Mouse (Mus musculus) CD4-positive helper T cell, adult 2 months (primary cell): Measurements from ENCODE around the gene Lipt2.

Experiments
- DNase-seq: peaks from one replicate; pipeline ENCODE4 v3.0.0-alpha.2; 2012; ENCODE audit warnings: low read depth, missing footprints, low spot score

Gene Lipt2

DNA sequence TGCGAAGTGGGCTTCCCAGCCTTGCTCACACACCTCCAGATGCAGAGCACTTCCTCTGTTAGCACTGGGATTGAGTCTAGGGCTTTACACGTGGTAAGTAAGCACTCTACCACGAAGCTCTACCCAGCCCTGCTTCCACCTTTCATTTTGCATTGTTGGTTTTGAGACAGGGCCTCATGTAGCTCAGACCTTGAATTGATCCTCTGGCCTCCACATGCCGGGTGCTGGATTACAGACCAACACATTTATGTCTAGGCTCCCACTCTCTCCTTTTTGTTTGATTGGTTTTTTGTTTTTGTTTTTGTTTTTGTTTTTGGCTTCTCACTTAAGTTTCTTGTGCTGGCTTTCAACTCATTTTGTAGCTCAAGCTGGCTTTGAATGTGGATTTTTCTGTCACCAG is 11.7 kb downstream of the Lipt2 start:
- DNase-seq: no peak

DNA sequence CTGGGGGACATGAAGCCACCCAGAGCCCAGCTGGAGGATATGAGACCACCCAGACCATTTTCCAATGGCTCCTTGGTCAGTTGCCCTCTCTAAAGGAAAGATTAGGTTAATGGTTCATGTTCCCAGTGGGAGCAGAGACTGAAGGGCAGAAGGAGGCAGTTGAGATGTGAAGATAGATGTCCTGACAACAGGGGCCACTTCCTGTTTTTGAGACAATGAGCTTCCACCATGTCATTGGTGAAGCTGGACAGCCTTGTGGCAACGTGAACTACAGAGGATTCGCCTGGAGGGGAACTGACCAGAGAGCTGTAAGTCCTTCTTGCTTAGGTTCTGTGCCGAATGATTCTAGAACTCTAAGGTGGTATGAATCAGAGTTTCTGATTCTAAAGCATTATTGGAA is 17.2 kb downstream of the Lipt2 start, which contains the start of gene Kcne3:
TSS of gene Kcne3 (plus strand) at position 234 of the 400 bp plus-strand sequence.
- DNase-seq: no peak

- peak; percentile 17 for DNase-seq
These were observed 19.2 kb downstream of the Lipt2 start for GRCm38 (mm10) chr7:100178016-100178890.

DNA sequence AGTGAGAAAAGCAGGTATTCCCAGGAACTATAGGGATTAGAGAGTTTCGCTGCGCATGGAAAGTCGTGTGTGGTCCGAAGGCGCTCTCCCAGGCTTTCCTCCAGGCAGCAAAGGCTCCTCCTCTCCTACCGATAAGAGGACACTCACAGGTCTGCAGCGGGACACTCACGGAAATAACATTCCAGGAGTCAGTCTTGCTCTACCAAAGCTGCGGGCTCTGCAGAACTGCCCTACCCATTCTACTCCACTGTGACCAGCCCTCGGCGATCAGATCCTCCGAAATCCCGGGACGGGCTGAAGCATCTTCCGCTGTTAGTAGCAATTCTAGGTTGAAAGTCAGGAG is 19.8 kb downstream of the Lipt2 start:
- DNase-seq: no peak

GRCm38 (mm10) chr7:100179394-100179793 is 20.3 kb downstream of the Lipt2 start:
- DNase-seq: no peak

DNA sequence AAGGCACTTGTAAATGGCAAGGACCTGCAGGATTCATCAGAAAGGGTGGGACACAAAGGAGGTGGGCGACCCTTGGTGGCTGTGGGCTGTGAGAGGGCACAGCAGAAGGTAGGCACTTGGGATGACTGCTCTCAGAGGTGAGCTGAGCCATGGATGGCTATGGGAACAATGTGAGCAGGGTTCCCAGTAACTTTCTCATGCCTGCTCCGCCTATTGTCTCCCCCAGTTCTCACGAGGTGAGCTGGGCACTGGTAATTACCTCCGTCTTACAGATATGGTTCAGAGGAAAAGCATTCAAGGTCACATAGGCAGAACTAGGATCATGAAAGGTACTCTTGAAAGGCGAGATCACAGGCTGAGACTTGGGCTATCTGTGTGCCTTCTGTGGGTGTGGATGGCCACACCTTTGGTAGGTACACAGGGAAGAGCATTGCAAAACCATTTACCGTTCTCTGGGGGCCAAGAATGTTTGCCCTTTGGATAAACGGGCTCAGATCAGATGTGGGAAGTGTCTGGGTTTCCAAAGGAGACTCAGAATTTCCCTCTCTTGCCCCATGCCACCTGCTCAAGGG is 20.8 kb downstream of the Lipt2 start:
- no peak for DNase-seq

DNA sequence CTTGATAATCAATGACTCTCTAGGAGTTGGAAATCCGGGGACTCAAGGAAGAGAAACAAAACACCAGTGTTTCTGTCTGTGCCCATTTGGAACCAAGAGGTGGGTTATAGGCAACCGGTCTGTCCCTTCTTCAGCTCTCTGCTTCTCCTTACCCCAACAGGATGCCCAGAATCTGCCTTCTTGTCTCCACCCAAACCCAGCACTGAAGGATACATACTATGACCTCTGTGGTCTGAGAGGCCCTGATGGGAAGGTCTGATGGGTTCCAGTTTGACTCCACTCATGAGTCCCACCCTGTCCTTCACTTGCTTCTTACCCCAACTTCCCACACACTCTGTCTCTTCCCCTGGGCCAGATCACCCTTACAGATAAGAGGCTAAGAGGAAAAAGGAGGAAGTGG is 22.1 kb downstream of the Lipt2 start:
- no peak for DNase-seq

GRCm38 (mm10) chr7:100181614-100182013 is 22.5 kb downstream of the Lipt2 start:
- no peak for DNase-seq

- no peak for DNase-seq
These were observed 23.3 kb downstream of the Lipt2 start for GRCm38 (mm10) chr7:100182388-100182787.

GRCm38 (mm10) chr7:100187601-100188000 is 28.5 kb downstream of the Lipt2 start:
- peak; percentile 12 for DNase-seq

DNA sequence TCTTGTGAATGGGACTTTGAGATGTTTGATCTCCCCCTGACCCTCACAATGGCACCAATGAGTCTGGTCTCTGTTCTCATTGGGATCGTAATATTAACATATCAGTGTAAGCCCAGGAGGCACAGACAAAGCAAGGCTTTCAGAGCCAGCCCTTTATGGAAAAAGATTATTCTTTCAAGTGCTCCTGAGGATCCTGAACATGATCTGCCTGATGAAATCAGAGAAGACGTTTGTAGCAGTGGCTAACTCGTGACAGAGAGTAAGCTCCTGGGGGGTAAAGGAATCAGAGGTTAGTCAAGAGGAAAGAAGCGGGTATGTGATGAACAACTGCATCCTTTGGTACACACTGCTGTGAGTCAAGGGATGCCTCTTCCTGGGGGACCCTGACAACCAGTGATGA is 31.1 kb downstream of the Lipt2 start:
- DNase-seq: no peak

GRCm38 (mm10) chr7:100190778-100191177 is 31.7 kb downstream of the Lipt2 start:
- DNase-seq: peak; percentile 56

- no peak for DNase-seq
These were observed 42.1 kb downstream of the Lipt2 start for GRCm38 (mm10) chr7:100201191-100201590.

DNA sequence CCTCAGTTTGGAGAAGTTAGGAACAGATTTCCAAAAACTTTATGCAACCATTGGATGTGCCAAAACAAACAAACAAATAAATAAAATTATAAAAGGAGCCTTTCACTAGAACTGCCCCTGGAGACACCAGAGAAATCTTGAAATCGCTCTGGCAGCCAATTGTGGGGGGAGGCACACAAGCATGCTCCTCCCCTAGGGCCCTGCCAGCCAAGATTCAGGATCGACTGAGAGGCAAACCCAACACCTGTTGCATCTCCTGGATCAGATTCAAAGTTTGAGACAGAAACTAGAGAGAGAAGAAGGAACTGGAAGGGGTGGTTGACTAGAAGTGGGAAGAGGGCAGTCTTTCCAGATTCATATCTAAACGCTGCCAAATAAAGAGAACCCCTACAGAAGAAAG is 44.5 kb downstream of the Lipt2 start:
- DNase-seq: no peak

- DNase-seq: no peak
These were observed 45.8 kb downstream of the Lipt2 start for GRCm38 (mm10) chr7:100204871-100205270.

- DNase-seq: no peak
These were observed 47.1 kb downstream of the Lipt2 start for GRCm38 (mm10) chr7:100206144-100206543.

DNA sequence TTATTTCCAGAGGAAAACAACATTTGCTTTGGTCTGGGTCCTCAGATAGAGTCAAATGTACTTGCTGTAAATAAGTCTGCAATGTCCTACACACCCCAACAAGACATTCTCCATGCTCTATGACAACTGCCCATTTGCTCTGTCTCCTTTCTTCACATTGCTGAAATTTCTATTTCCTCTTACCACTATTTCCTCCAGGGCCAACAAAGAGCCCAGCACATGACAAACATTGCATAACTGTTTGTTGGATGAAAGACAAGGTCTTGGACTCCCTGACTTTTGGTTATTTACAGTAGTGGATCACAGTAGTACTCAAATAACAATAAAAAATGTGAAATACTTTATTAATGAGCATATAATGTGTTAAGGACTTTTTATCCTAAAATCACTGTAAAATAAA is 48.8 kb downstream of the Lipt2 start:
- no peak for DNase-seq
